Mouse (Mus musculus) A20 (cell line): ENCODE measurements around the gene Ttc21a.

ENCODE experiments used
- DNase-seq: peaks from one replicate; pipeline ENCODE4 v3.0.0-alpha.2; 2011; ENCODE audit warnings: low read depth, low spot score

Gene Ttc21a

GRCm38 (mm10) chr9:119974609-119975008 lies 37.2 kb downstream of the Ttc21a start:
- DNase-seq: peak; percentile 37

GRCm38 (mm10) chr9:119975286-119975685 lies 37.9 kb downstream of the Ttc21a start:
- DNase-seq: no peak

GRCm38 (mm10) chr9:119976704-119977556 lies 39.5 kb downstream of the Ttc21a start:
- DNase-seq: peak; percentile 78

- peak; percentile 47 for DNase-seq
Observed at GRCm38 (mm10) chr9:119977557-119978060, 40.2 kb downstream of the Ttc21a start.

GRCm38 (mm10) chr9:119978151-119978810 lies 40.9 kb downstream of the Ttc21a start:
- peak; percentile 93 for DNase-seq

- no peak for DNase-seq
Observed at GRCm38 (mm10) chr9:119978811-119979441, 41.5 kb downstream of the Ttc21a start.

- DNase-seq: peak; percentile 43
Observed at GRCm38 (mm10) chr9:119979749-119980148, 42.3 kb downstream of the Ttc21a start.

- DNase-seq: peak; percentile 51
Observed at GRCm38 (mm10) chr9:119980770-119981182, 43.4 kb downstream of the Ttc21a start.

- peak; percentile 91 for DNase-seq
Observed at GRCm38 (mm10) chr9:119981183-119982179, 44.1 kb downstream of the Ttc21a start.

GRCm38 (mm10) chr9:119982241-119982811 lies 44.9 kb downstream of the Ttc21a start:
- DNase-seq: peak; percentile 95

GRCm38 (mm10) chr9:119982956-119983551 lies 45.6 kb downstream of the Ttc21a start:
- DNase-seq: peak; percentile 82

GRCm38 (mm10) chr9:119983585-119984535 lies 46.5 kb downstream of the Ttc21a start:
- DNase-seq: peak; percentile 90

- no peak for DNase-seq
Observed at GRCm38 (mm10) chr9:119984536-119985011, 47.2 kb downstream of the Ttc21a start, which contains the start of gene Csrnp1. Csrnp1 (minus strand) TSS chr9:119984658.

GRCm38 (mm10) chr9:119985881-119986574 lies 48.6 kb downstream of the Ttc21a start:
- DNase-seq: no peak

- peak; percentile 95 for DNase-seq
Observed at GRCm38 (mm10) chr9:119988304-119988703, 50.9 kb downstream of the Ttc21a start.

GRCm38 (mm10) chr9:119991310-119991709 lies 53.9 kb downstream of the Ttc21a start:
- DNase-seq: no peak

- DNase-seq: no peak
Observed at GRCm38 (mm10) chr9:119993092-119993844, 55.9 kb downstream of the Ttc21a start.
